Mouse (Mus musculus) E14TG2a.4 (cell line): ENCODE measurements around the gene Cxcr3.

Source experiments
- CTCF ChIP-seq: conservative IDR thresholded peaks from 2 replicates; pipeline ENCODE4 v1.5.1; 2014; ENCODE audit warnings: low read length
- NANOG ChIP-seq: IDR thresholded peaks from 2 replicates; pipeline ENCODE4 v1.6.1; 2014; ENCODE audit warnings: borderline replicate concordance, low read length, mixed read lengths

DNA sequence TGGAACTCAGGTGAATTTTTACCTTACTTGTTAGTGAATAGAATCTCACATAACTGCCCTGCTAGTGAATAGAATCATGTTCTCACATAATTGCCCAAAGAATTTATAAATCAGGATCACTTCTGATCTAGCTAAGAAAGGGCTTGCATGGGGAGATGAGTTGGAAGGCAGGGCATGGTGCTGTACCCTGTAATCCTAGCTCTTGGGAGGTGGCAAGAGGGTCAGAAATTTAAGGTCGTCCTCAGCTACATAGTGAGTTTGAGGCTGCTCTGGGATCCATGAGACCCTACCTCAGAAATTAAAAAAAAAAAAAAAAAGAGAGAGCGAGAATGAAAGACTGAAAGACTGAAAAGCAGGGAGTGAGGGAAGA is 7.0 kb upstream of the Cxcr3 start:
- TF ChIP-seq CTCF: no peak
- no peak for TF ChIP-seq NANOG
